Mouse (Mus musculus) bone marrow, adult 2 months (tissue): ENCODE measurements around the gene Tns4. TPM values are rescaled to one million over a fixed set of nuclear protein-coding genes. Genes with fewer than 3 reads are reported as not detected.
A peak's percentile ranks its signal among the peaks of the same experiment; 100 is the strongest.

ENCODE experiments used
- H3K27ac ChIP-seq: fragments of 200-500 bp; 2 replicates; pipeline ENCODE4 v1.5.1; 2012; ENCODE audit warnings: low read depth, mild to moderate bottlenecking, control low read depth, inconsistent platforms, low read length; ENCODE audit not compliant: control insufficient read depth, poor library complexity, insufficient read depth
- H3K4me1 ChIP-seq: fragments of 200-500 bp; 2 replicates; pipeline ENCODE4 v1.6.1; 2011; ENCODE audit warnings: low read length; ENCODE audit not compliant: control insufficient read depth, insufficient read depth
- H3K4me3 ChIP-seq: fragments of 200-500 bp; replicated peaks from 2 replicates; pipeline ENCODE3; 2011; ENCODE audit warnings: mild to moderate bottlenecking, low read depth, low read length, control low read depth; ENCODE audit not compliant: control insufficient read depth
- CTCF ChIP-seq: fragments of 200-500 bp; IDR thresholded peaks from 2 replicates; pipeline ENCODE4 v1.5.1; 2011; ENCODE audit warnings: low read length, control low read depth; ENCODE audit not compliant: control insufficient read depth, insufficient read depth
- POLR2A ChIP-seq: fragments of 200-500 bp; IDR thresholded peaks from 2 replicates; pipeline ENCODE4 v1.6.1; 2011; ENCODE audit warnings: low read depth, mild to moderate bottlenecking, control low read depth, low read length, borderline replicate concordance; ENCODE audit not compliant: control insufficient read depth
- WGBS: fragments of 180-500 bp; shearing (Covaris S2); methylation state at CpG from one replicate; pipeline ENCODE4 v1.1.7; 2018; 5-methylcytosine and 5-hydroxymethylcytosine counted together
- polyA plus RNA-seq: library from polyadenylated mRNA; stranded (reverse); fragments of >200 nt; gene quantifications from 2 replicates; pipeline ENCODE4 v1.2.4, GENCODE M21; 2011; ENCODE audit warnings: low replicate concordance; ENCODE audit not compliant: missing spikeins, insufficient read depth, insufficient read length

The Tns4 gene
- polyA plus RNA-seq, 1 experiment, result not detected

DNA sequence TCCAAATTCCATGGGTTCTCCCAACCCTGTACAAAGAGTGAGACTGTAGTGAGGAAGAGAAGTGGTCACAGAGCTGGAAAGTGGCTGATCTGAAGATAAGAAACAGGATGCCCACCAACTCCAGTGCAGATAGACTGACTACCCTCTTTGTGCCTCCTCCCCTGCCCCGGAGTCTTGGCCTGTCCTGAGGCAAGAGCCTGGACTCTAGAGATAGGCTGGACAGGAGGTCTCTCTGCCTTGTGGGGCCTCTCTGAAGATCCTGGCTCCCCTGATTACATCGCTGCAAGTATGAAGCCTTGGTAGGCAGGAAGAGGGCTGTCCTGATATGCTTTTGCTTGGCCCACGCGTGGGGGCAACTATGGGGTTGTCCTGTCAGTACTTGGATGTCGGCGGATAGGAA lies 52.9 kb downstream of the Tns4 start:
- Histone ChIP-seq H3K27ac (no peak overlapping the region), H3K4me3 (no peak overlapping the region), H3K4me1 (no peaks in the 10 kb centered on the region; the same call in 1 of the 2 replicates)
- TF ChIP-seq CTCF (no peak), POLR2A (no peak)
- WGBS, result 20% methylated on average over 6 of the region's 6 CpGs

DNA sequence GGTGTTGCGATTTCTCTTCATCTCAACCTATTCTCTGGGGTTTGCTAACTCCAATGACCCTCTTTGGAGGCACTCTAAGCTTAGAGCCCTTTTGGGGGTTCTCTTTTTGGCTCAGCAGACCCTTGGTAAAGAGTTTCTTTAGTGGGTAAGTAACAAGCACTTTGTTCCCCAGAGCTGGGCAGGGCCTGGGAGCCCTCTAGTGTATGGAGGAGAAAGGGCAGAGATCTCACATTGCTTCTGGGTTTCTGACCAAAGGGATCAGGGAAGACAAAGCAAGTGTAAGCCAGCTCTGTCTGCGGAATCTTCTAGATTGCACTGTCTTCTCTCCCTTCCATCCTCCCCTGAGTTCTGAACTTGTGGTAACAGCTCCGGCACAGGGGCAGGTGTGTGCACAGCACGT lies 53.8 kb downstream of the Tns4 start:
- Histone ChIP-seq H3K4me1 (no peaks in the 10 kb centered on the region), H3K27ac (no peak overlapping the region), H3K4me3 (no peak overlapping the region)
- WGBS, result 61% methylated on average over 4 of the region's 4 CpGs
- TF ChIP-seq POLR2A, result no peak
- TF ChIP-seq CTCF, result peak; percentile 19; the same call in 1 of the 2 replicates

DNA sequence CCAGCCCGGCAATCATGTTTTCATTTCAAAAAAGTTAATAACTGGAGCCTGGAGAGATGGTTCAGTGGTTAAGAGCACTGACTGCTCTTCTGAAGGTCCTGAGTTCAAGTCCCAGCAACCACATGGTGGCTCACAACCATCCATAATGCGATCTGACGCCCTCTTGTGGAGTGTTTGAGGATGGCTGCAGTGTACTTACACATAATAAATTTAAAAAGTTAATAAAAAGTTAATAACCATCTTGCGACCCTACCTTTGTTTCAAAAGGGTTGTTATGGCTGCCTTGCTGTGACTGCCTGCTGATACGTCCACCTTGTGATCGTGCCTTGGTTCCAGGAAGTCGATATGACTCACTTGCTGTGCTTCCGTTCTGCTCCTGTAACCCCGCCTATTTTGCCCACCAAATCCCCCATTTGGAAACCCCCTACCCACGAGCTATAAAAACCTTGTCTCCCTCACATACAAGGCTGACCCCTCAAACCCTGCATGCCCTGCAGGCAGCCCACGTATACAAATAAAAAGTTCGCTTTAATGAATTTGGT lies 62.1 kb downstream of the Tns4 start:
- Histone ChIP-seq H3K4me3 (no peak overlapping the region), H3K27ac (no peak overlapping the region), H3K4me1 (no peaks in the 10 kb centered on the region; the same call in 1 of the 2 replicates)
- TF ChIP-seq POLR2A (no peak), CTCF (no peak)
- WGBS, result 66% methylated on average over 12 of the region's 12 CpGs

DNA sequence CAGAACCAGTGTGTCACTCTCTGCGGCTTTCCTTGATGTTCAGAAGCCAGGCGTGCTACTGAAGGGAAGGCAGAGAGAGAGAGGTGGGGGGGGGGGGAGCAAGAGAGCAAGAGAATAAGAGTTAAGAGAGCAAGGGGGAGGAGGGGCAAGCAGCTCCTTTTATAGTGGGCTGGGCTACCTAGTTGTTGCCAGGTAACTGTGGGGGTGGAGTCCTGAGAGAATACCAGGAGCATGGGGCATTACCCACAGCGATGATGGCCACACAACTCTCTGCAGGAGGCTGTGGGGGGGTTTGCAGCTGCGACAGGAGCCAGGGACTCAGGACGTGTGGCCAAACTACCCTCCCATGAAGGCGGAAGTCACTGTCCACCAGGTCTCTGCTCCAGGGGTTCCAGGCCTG lies 63.2 kb downstream of the Tns4 start:
- 89% methylated on average over 6 of the region's 6 CpGs for WGBS
- Histone ChIP-seq H3K4me3 (no peak overlapping the region), H3K4me1 (no peaks in the 10 kb centered on the region; the same call in 1 of the 2 replicates), H3K27ac (no peak overlapping the region)
- TF ChIP-seq CTCF, result no peak
- no peak for TF ChIP-seq POLR2A

DNA sequence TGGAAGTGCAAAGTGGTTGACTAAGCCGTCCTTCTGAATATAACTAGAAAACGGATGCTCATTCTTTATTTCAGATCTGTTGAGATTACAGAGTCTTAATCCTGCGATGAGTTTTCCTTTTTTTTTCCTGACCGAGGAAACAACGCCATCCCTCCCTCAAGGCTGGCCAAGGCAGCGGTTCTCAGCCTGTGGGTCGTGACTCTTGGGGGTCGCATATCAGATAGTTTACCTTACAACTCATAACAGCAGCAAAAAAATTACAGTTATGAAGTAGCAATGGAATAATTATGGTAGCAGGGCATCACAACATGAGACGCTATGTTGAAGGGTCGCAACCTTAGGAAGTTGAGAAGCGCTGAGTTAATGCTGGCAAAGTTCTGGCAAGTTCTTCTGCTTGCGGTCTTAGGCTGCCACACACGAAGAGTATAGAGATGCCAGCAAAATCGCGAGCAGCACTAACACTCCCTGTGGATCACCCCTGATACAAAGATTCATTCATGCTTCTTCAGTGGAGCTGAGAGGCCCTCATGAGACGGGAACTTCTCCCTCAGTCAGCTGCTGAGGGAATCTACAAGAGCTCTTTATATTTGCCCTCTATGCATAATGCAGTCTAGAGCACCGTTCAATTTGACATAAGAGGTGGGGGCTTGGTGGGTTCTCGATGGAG lies 64.5 kb downstream of the Tns4 start:
- 26% methylated on average over 18 of the region's 18 CpGs for WGBS

DNA sequence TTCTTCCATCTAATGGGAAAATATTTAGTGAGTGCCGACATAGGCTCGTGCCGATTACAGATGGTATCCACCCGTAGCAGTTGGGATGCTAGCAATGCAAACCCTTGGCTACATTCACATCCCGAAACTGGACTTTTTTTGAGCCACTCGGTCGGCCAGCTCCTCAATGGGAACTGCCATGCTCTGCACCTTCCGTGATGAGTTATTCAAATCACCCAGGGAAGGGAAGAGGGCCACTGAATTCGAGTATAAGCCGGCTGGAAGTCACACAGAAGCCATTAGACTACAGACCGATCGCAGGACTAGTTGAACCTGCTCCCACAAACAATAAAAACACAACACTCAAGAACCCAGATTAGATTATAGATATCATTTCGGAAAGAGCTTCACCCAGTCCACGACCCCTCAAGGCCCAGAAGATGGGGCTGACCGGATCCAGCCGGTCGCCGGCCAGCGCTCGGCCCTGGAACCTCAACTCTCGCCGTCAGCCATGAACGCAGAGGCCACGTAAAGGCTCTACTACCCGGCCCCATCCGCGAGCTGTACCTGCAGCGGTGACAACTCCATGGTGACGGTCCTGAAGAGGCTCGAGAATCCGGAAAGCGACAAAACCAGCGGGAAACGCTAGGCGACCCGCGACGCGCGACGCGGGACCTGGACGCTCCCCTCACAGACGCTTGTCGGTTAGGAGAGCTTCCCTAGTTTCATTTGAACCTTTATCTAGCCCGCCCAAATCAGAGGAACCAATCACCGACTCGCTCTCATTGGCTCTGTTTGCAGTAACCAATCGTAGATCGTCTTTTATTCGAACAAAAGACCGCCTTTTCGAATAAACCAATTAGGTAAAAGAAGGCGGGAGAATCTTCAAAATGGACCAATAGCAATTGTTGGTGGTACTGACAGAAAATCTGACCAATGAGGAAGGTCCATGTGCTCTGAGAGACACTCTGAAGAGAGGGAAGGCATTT lies 65.3 kb downstream of the Tns4 start, which contains the start of gene Top2a:
Top2a (minus strand) TSS at position 690 of the 968 bp plus-strand sequence.
- no peaks in the 10 kb centered on the region; the same call in 1 of the 2 replicates for H3K4me1 ChIP-seq
- peak; percentile 88; the same call in 1 of the 2 replicates for TF ChIP-seq POLR2A
- TF ChIP-seq CTCF, result no peak
- H3K27ac ChIP-seq, result peak within 1 kb of the TSS; percentile 42
- under 1% methylated on average over 54 of the region's 54 CpGs for WGBS
- peak within 1 kb of the TSS; percentile 75 for H3K4me3 ChIP-seq

More for the DNA sequence above, 64.5 kb downstream of the Tns4 start:
- peak overlapping the region; percentile 66 for H3K4me3 ChIP-seq
- no peak overlapping the region for H3K27ac ChIP-seq
- no peaks in the 10 kb centered on the region; the same call in 1 of the 2 replicates for H3K4me1 ChIP-seq
- TF ChIP-seq CTCF (no peak), POLR2A (no peak)

- WGBS, result 3% methylated on average over 4 of the region's 4 CpGs
- Histone ChIP-seq H3K27ac (no peak overlapping the region; the same call in 1 of the 2 replicates), H3K4me3 (peak overlapping the region; percentile 75), H3K4me1 (no peaks in the 10 kb centered on the region; the same call in 1 of the 2 replicates)
- TF ChIP-seq CTCF (no peak), POLR2A (no peak)
These were observed 66.0 kb downstream of the Tns4 start for GRCm38 (mm10) chr11:99023094-99023493.
